Mouse (Mus musculus) limb, embryonic 14.5 days (tissue): ENCODE measurements around the gene Stap1. TPM values are rescaled to one million over a fixed set of nuclear protein-coding genes. Genes with fewer than 3 reads are reported as not detected.

Experiments
- ATAC-seq: fragments of 200-750 bp; cut with Nextera tagmentation; 2 replicates; pipeline ENCODE4 v1.8.0; 2017; ENCODE audit warnings: low read depth, moderate number of reproducible peaks, moderate TSS enrichment; ENCODE audit not compliant: low FRiP score
- DNase-seq: peaks from one replicate; pipeline ENCODE4 v3.0.0-alpha.2; 2015; ENCODE audit warnings: low spot score
- H3K27ac ChIP-seq: fragments of 300-500 bp; sonication (generic); replicated peaks from 2 replicates; pipeline ENCODE4 v1.5.1; 2014; ENCODE audit warnings: low read depth, mild to moderate bottlenecking, low read length, moderate library complexity, mixed read lengths
- H3K27me3 ChIP-seq: fragments of 300-500 bp; sonication (generic); 2 replicates; pipeline ENCODE4 v1.6.1; 2014; ENCODE audit warnings: low read length, mixed read lengths; ENCODE audit not compliant: control insufficient read depth, insufficient read depth
- H3K36me3 ChIP-seq: fragments of 300-500 bp; sonication (generic); 2 replicates; pipeline ENCODE4 v1.6.1; 2014; ENCODE audit warnings: mild to moderate bottlenecking, low read length, moderate library complexity, mixed read lengths; ENCODE audit not compliant: control insufficient read depth, insufficient read depth
- H3K4me1 ChIP-seq: fragments of 300-500 bp; sonication (generic); 2 replicates; pipeline ENCODE4 v1.6.1; 2014; ENCODE audit warnings: antibody characterized with exemption, low read length, mixed read lengths; ENCODE audit not compliant: control insufficient read depth, insufficient read depth
- H3K4me2 ChIP-seq: fragments of 300-500 bp; sonication (generic); replicated peaks from 2 replicates; pipeline ENCODE4 v1.6.1; 2014; ENCODE audit warnings: low read depth, mild to moderate bottlenecking, low read length, moderate library complexity; ENCODE audit not compliant: severe bottlenecking
- H3K4me3 ChIP-seq: fragments of 300-500 bp; sonication (generic); replicated peaks from 2 replicates; pipeline ENCODE4 v1.5.1; 2014; ENCODE audit warnings: low read length
- H3K9ac ChIP-seq: fragments of 300-500 bp; sonication (generic); 2 replicates; pipeline ENCODE4 v1.6.1; 2014; ENCODE audit warnings: mild to moderate bottlenecking, low read depth, low read length, moderate library complexity; ENCODE audit not compliant: severe bottlenecking
- H3K9me3 ChIP-seq: fragments of 300-500 bp; sonication (generic); 2 replicates; pipeline ENCODE4 v1.6.1; 2016; ENCODE audit warnings: low read length; ENCODE audit not compliant: control insufficient read depth
- POLR2A ChIP-seq: fragments of 200-500 bp; IDR thresholded peaks from 2 replicates; pipeline ENCODE4 v1.8.0; 2012; ENCODE audit warnings: inconsistent platforms, mild to moderate bottlenecking, moderate library complexity, borderline replicate concordance; ENCODE audit not compliant: insufficient read depth, insufficient read length; ENCODE audit errors: extremely low read depth
- WGBS: fragments of 180-500 bp; shearing (Covaris S2); extraction: QIAGEN DNeasy Blood & Tissue Kit; methylation state at CpG from one replicate; pipeline ENCODE4 v1.1.7; 2014; 5-methylcytosine and 5-hydroxymethylcytosine counted together
- polyA plus RNA-seq, 2 experiments: library from polyadenylated mRNA; depleted of rRNA in 1 of 2; stranded (reverse) in 1 of 2; unstranded in 1 of 2; fragments of >200 nt; fragmentation: Nextera tagmentation in 1 of 2; extraction: Ambion mirVana in 1 of 2; gene quantifications; 2 replicates each; pipeline versions ENCODE4 v1.2.1 to v1.2.3; 2012 to 2014

Stap1 gene
- polyA plus RNA-seq, 2 experiments = 0.36 to 0.52 TPM

DNA sequence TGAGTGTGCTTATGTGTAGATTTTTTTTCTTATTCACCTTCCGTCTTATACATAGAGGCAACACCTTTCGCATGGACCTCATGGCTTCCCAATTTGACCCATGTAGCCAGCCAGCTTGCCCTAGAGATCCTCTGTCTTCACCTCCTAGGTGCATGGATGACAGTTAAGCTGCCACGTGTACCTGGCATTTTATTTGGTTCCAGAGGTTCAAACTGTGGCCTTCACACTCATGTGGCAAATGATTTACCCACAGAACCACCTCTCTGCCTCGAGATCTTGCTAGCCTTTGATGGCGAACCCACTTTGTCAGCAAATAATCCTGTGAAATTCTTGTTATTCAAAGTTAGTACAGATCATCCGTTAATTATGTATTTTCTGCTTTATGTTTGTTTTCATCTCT lies 12.4 kb downstream of the Stap1 start:
- Histone ChIP-seq H3K4me1 (no peaks in the 10 kb centered on the region), H3K27me3 (no peaks in the 10 kb centered on the region), H3K4me2 (no peak overlapping the region), H3K36me3 (no peaks in the 10 kb centered on the region), H3K9ac (no peak overlapping the region), H3K4me3 (no peak overlapping the region), H3K27ac (no peak overlapping the region), H3K9me3 (no peaks in the 10 kb centered on the region)
- no peak for TF ChIP-seq POLR2A
- DNase-seq (no peak), ATAC-seq (no peak)
- WGBS = 83% methylated on average over 6 of the region's 6 CpGs

DNA sequence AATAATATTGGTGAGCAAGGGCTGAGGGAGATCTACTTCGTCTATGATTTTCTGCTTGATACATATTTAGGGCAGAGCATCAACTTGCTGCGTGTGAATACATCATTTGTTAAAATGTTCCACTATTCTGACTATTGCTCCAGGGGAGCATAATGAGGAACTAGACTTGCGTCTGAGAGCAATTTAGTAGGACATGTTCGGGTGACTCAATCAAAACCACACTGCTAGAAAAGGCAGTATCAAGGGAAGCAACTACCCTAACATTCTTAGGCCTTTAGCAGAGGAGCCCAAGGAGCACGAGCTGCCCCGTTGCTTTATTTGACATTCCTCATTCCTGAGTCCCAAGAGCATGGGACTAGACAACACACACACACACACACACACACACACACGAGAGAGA lies 13.4 kb downstream of the Stap1 start:
- TF ChIP-seq POLR2A = no peak
- ATAC-seq = no peak
- H3K4me2 ChIP-seq = no peak overlapping the region

DNA sequence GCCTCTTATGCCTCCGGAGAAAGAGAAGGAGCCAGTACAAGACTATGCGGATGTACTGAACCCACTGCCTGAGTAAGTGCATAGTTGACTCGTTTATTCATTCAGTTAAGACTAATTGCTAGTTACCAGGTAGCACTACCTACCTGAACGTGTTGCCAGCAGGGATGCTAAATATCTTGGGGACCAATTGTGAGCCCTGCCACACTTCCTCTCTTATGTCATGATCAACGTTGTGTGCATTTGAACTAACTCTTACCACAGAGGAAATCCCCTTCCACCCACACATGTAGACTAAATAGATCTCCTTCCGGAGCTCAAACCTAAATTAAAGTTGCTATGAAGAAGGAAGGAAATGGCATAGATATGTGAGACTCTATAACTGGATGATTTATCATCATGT lies 15.2 kb downstream of the Stap1 start:
- no peaks in the 10 kb centered on the region for H3K9me3 ChIP-seq
- no peak for TF ChIP-seq POLR2A
- 74% methylated on average over 6 of the region's 6 CpGs for WGBS
- H3K9ac ChIP-seq = no peak overlapping the region
- H3K27ac ChIP-seq = no peak overlapping the region
- H3K4me3 ChIP-seq = no peak overlapping the region
- H3K4me1 ChIP-seq = no peaks in the 10 kb centered on the region
- ATAC-seq (no peak), DNase-seq (no peak)
- no peaks in the 10 kb centered on the region for H3K27me3 ChIP-seq
- no peaks in the 10 kb centered on the region for H3K36me3 ChIP-seq
- no peak overlapping the region for H3K4me2 ChIP-seq

More for the DNA sequence above, 13.4 kb downstream of the Stap1 start:
- H3K4me3 ChIP-seq = no peak overlapping the region
- no peak overlapping the region for H3K27ac ChIP-seq
- no peaks in the 10 kb centered on the region for H3K36me3 ChIP-seq
- no peaks in the 10 kb centered on the region for H3K4me1 ChIP-seq
- no peaks in the 10 kb centered on the region for H3K27me3 ChIP-seq
- no peaks in the 10 kb centered on the region for H3K9me3 ChIP-seq
- WGBS = 80% methylated on average over 7 of the region's 7 CpGs
- H3K9ac ChIP-seq = no peak overlapping the region
- no peak for DNase-seq

DNA sequence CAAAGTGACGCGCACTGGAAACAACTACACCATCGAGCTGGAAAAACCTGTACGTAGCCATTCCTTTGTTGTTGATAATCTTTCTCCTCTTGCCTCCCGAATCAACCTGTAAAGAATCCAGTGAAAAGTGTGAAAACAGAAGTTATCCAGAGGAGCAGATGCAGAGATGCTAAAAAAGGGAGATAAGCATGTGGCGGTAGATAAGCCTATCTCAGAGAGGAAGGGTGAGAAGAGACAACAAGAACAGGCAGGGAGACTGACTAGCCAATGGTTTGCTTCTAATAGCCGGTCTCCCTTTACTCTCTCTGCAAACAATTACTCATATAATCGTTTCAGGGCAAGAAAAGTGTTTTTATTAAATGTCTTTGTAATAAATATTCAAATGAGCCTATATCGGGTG lies 23.2 kb downstream of the Stap1 start:
- no peaks in the 10 kb centered on the region for H3K4me1 ChIP-seq

DNA sequence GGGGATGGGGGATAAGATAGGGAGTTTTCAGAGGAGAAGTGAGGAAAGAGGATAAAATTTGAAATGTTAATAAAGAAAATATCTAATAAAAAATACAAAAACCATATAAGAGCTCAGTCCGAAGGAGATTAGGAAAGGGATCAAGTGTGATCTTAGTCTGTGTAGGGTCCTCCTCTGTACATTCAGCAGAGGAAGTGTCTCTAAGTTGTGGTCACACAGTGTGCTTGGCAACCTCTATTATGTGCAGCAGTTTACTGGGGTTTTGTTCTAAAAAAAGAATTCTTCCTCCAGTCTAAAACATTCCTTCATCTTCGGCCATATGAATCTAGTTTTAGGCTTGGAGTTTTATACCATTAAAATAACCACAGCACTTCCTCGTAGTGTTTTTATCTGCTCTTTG lies 27.4 kb downstream of the Stap1 start:
- Histone ChIP-seq H3K9ac (no peak overlapping the region), H3K36me3 (no peaks in the 10 kb centered on the region), H3K27ac (no peak overlapping the region), H3K4me3 (no peak overlapping the region), H3K27me3 (no peaks in the 10 kb centered on the region), H3K4me2 (no peak overlapping the region), H3K9me3 (no peaks in the 10 kb centered on the region), H3K4me1 (no peaks in the 10 kb centered on the region)
- DNase-seq = no peak
- 69% methylated on average over 3 of the region's 3 CpGs for WGBS
- ATAC-seq = no peak
- TF ChIP-seq POLR2A = no peak

More for the DNA sequence above, 23.2 kb downstream of the Stap1 start:
- DNase-seq = no peak
- Histone ChIP-seq H3K9ac (no peak overlapping the region), H3K9me3 (no peaks in the 10 kb centered on the region), H3K4me3 (no peak overlapping the region), H3K27me3 (no peaks in the 10 kb centered on the region), H3K4me2 (no peak overlapping the region), H3K27ac (no peak overlapping the region), H3K36me3 (no peaks in the 10 kb centered on the region)
- 81% methylated on average over 9 of the region's 9 CpGs for whole genome bisulfite sequencing
- ATAC-seq = no peak
- no peak for TF ChIP-seq POLR2A

DNA sequence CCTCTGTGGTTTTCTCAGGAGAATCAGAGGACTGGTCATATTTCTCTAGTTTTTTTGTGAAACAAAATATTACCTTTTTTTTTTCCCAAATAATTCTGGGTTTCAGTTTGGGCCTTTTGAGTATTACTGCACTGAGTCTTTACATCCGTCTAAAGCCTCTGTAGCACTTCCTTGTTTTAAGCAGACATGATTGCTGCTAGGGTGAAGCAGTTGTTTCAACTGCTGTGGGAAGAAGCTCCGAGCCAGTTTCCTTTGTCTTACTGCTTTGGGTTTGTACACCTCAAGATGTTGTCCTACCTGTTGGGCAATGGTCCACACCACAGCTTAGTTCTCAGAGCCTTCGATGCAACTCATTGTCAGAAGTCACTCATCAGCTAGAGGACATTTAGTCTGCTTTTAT lies 29.1 kb downstream of the Stap1 start:
- 77% methylated on average over 3 of the region's 3 CpGs for WGBS
- H3K27me3 ChIP-seq = no peaks in the 10 kb centered on the region
- ATAC-seq (no peak), DNase-seq (no peak)
- no peak for TF ChIP-seq POLR2A
- H3K4me3 ChIP-seq = no peak overlapping the region
- H3K4me1 ChIP-seq = no peaks in the 10 kb centered on the region
- no peak overlapping the region for H3K4me2 ChIP-seq
- no peaks in the 10 kb centered on the region for H3K36me3 ChIP-seq
- no peak overlapping the region for H3K27ac ChIP-seq
- no peak overlapping the region for H3K9ac ChIP-seq
- H3K9me3 ChIP-seq = no peaks in the 10 kb centered on the region
